ENCODE assay signal across 14 mouse cellular contexts in genomic region chr2:6395851-6396625, GRCm38 (mm10).
A peak's percentile ranks its signal among the peaks of the same experiment; 100 is the strongest.
DNase-seq lines count a peak whose midpoint lies in the region; ATAC-seq and TF ChIP-seq lines count a peak whose summit lies in the region.
"Had no signal": no experiment of that assay in that cellular context is flagged by ENCODE, and none has a peak within 500 bp of the region (broad histone marks: within the 10 kb centered on the region; RNA-seq: fewer than 3 reads in every experiment).

No protein-coding gene starts in this region.

- no peak overlapping the region for H3K4me3 ChIP-seq in heart, embryonic 14.5 days (ENCODE audit: control insufficient read depth in 1 of 2, insufficient read depth in 1 of 2, low read depth in 1 of 2, low read length in 2 of 2)
- no peak overlapping the region for H3K4me3 ChIP-seq in heart, adult 2 months
- no peak overlapping the region for H3K4me3 ChIP-seq in lung, embryonic 16.5 days (ENCODE audit: low read length)
- no peak overlapping the region for H3K4me3 ChIP-seq in forebrain, embryonic 14.5 days (ENCODE audit: low read depth, low read length)
- H3K4me3 ChIP-seq: hindbrain, embryonic 15.5 days had no signal

- H3K79me2 ChIP-seq in heart, adult 2 months (replicated peaks; ENCODE audit: control insufficient read depth, insufficient read depth, low read length), result no peaks in the 10 kb centered on the region

- no peak for ATAC-seq in heart, embryonic 14.5 days (ENCODE audit: insufficient number of reproducible peaks, insufficient read depth, low FRiP score, low read depth)
- ATAC-seq in lung, embryonic 16.5 days (ENCODE audit: low read depth), result 0 out of 2 replicates have a peak, but pooled peaks have one; percentile 53
- peak; percentile 43 for ATAC-seq in common myeloid progenitor, adult 5-6 weeks (replicated peaks; ENCODE audit: low read depth, poor library complexity, severe bottlenecking)
- peak; percentile 22; the same call in 1 of the 2 replicates for ATAC-seq in neutrophil, adult 5-6 weeks (ENCODE audit: extremely low read depth, insufficient number of reproducible peaks, low FRiP score, poor library complexity, severe bottlenecking)
- ATAC-seq in forebrain, embryonic 14.5 days, result no peak

- DNase-seq in heart, adult 2 months, result no peak
- DNase-seq in lung, postnatal 14 days, result no peak
- DNase-seq in forebrain, embryonic 14.5 days (ENCODE audit: low spot score), result no peak
- no peak for DNase-seq in ovary, postnatal 36 days (ENCODE audit: low spot score)
- DNase-seq: cerebellum, adult 18-20 months; kidney, postnatal 4 days; lung, adult 18-20 months; right cerebral cortex, postnatal 25 days had no signal

- WGBS in heart, embryonic 14.5 days, result 54% methylated on average over 7 of the region's 7 CpGs
- 60% methylated on average over 7 of the region's 7 CpGs for WGBS in heart, adult 2 months
- 64% methylated on average over 7 of the region's 7 CpGs for whole genome bisulfite sequencing in lung, embryonic 16.5 days
- 76% methylated on average over 7 of the region's 7 CpGs for WGBS in forebrain, embryonic 14.5 days

- peaks cover 7 to 26% of the 10 kb centered on the region in 2 experiments for H3K4me1 ChIP-seq in heart, embryonic 14.5 days (ENCODE audit: control insufficient read depth in 2 of 2, insufficient read depth in 2 of 2, low read length in 2 of 2)
- H3K4me1 ChIP-seq in heart, adult 2 months (ENCODE audit: control insufficient read depth, insufficient read depth, low read length), result peaks cover 5% of the 10 kb centered on the region
- H3K4me1 ChIP-seq in lung, embryonic 16.5 days (replicated peaks; ENCODE audit: control insufficient read depth, insufficient read depth, low read length), result peaks cover 10% of the 10 kb centered on the region
- H3K4me1 ChIP-seq in forebrain, embryonic 14.5 days (ENCODE audit: control insufficient read depth, insufficient read depth, low read length), result no peaks in the 10 kb centered on the region; the same call in 1 of the 2 replicates
- H3K4me1 ChIP-seq: hindbrain, embryonic 15.5 days had no signal

- H3K9me3 ChIP-seq in heart, embryonic 14.5 days (ENCODE audit: control insufficient read depth, low read length), result no peaks in the 10 kb centered on the region
- no peaks in the 10 kb centered on the region for H3K9me3 ChIP-seq in lung, embryonic 16.5 days (ENCODE audit: control insufficient read depth, low read length)
- no peaks in the 10 kb centered on the region for H3K9me3 ChIP-seq in forebrain, embryonic 14.5 days (replicated peaks; ENCODE audit: control insufficient read depth, low read length)
- H3K9me3 ChIP-seq: hindbrain, embryonic 15.5 days had no signal

- no peak for TF ChIP-seq EP300 in heart, adult 2 months (IDR thresholded peaks at IDR 0.05; ENCODE audit: insufficient read depth, low read depth, low read length)

- peak overlapping the region; percentile 19 to 67 for H3K27ac ChIP-seq in heart, embryonic 14.5 days (replicated peaks in 1 of 2; ENCODE audit: control insufficient read depth in 1 of 2, insufficient read depth in 1 of 2, low read depth in 2 of 2, low read length in 2 of 2)
- no peak overlapping the region for H3K27ac ChIP-seq in heart, adult 2 months
- peak overlapping the region; percentile 7; the same call in 1 of the 2 replicates for H3K27ac ChIP-seq in lung, embryonic 16.5 days (ENCODE audit: low read length)
- H3K27ac ChIP-seq in forebrain, embryonic 14.5 days (ENCODE audit: low read depth, low read length), result no peak overlapping the region
- H3K27ac ChIP-seq: hindbrain, embryonic 15.5 days had no signal

- TF ChIP-seq CTCF in heart, adult 2 months (IDR thresholded peaks at IDR 0.05), result no peak

- TF ChIP-seq POLR2A in heart, adult 2 months (IDR thresholded peaks at IDR 0.05; ENCODE audit: insufficient read depth, low read depth, low read length), result no peak

- H3K4me2 ChIP-seq in heart, embryonic 14.5 days (ENCODE audit: low read length), result peak overlapping the region; percentile 7
- no peak overlapping the region for H3K4me2 ChIP-seq in lung, embryonic 16.5 days (ENCODE audit: low read depth, low read length)
- no peak overlapping the region for H3K4me2 ChIP-seq in forebrain, embryonic 14.5 days (ENCODE audit: low read length)
- H3K4me2 ChIP-seq: hindbrain, embryonic 15.5 days had no signal

- H3K36me3 ChIP-seq in heart, embryonic 14.5 days (ENCODE audit: control insufficient read depth, insufficient read depth, low read length), result no peaks in the 10 kb centered on the region; the same call in 1 of the 2 replicates
- peaks cover 5% of the 10 kb centered on the region for H3K36me3 ChIP-seq in heart, adult 2 months (ENCODE audit: control insufficient read depth, insufficient read depth, low read length)
- H3K36me3 ChIP-seq in lung, embryonic 16.5 days (ENCODE audit: control insufficient read depth, insufficient read depth, low read length), result no peaks in the 10 kb centered on the region; the same call in 1 of the 2 replicates
- H3K36me3 ChIP-seq in forebrain, embryonic 14.5 days (ENCODE audit: control insufficient read depth, insufficient read depth, low read length), result 0 out of 2 replicates have a peak, but pooled peaks cover 2% of the 10 kb centered on the region
- H3K36me3 ChIP-seq: hindbrain, embryonic 15.5 days had no signal

- intact Hi-C loops in heart, adult 2 months (cut with DNase I), result no loop called here

- no peak overlapping the region for H3K9ac ChIP-seq in heart, embryonic 14.5 days (ENCODE audit: low read length)
- no peak overlapping the region; the same call in 1 of the 2 replicates for H3K9ac ChIP-seq in heart, adult 2 months (ENCODE audit: low read depth, low read length)
- no peak overlapping the region for H3K9ac ChIP-seq in lung, embryonic 16.5 days (ENCODE audit: low read length)
- H3K9ac ChIP-seq in forebrain, embryonic 14.5 days (ENCODE audit: low read length), result no peak overlapping the region
- H3K9ac ChIP-seq: hindbrain, embryonic 15.5 days had no signal

- H3K27me3 ChIP-seq in heart, embryonic 14.5 days (ENCODE audit: control insufficient read depth, insufficient read depth, low read length), result no peaks in the 10 kb centered on the region
- no peaks in the 10 kb centered on the region for H3K27me3 ChIP-seq in heart, adult 2 months (ENCODE audit: control insufficient read depth, insufficient read depth, low read length)
- no peaks in the 10 kb centered on the region for H3K27me3 ChIP-seq in lung, embryonic 16.5 days (ENCODE audit: control insufficient read depth, insufficient read depth, low read depth, low read length)
- H3K27me3 ChIP-seq in forebrain, embryonic 14.5 days (replicated peaks; ENCODE audit: control insufficient read depth, insufficient read depth, low read length), result no peaks in the 10 kb centered on the region
- H3K27me3 ChIP-seq: CH12.LX; hindbrain, embryonic 15.5 days had no signal

Comparison
In these comparisons a context has a peak if more than half of its experiments do, and no peak if none do; other contexts are left out.
1. H3K27ac ChIP-seq: peak in heart, embryonic 14.5 days (2 of 2) and lung, embryonic 16.5 days (single experiment); none in heart, adult 2 months (single experiment) and forebrain, embryonic 14.5 days (single experiment).
2. ATAC-seq: peak in lung, embryonic 16.5 days (single experiment), common myeloid progenitor, adult 5-6 weeks (single experiment) and neutrophil, adult 5-6 weeks (single experiment); none in heart, embryonic 14.5 days (single experiment) and forebrain, embryonic 14.5 days (single experiment).